Mouse (Mus musculus) stomach, embryonic 15.5 days (tissue): ENCODE measurements at regions not wholly inside any gene's neighbourhood (a gene's known extent, or its start where the extent isn't known, plus 50 kb on each side); places are given as distances from the start of the nearest gene placed in this dataset.
A peak's percentile ranks its signal among the peaks of the same experiment; 100 is the strongest.

Experiments
- ATAC-seq: fragments of 200-750 bp; cut with Nextera tagmentation; 2 replicates; pipeline ENCODE4 v1.8.0; 2017; ENCODE audit warnings: low read depth, moderate number of reproducible peaks, moderate TSS enrichment; ENCODE audit not compliant: insufficient read depth, low FRiP score
- H3K27ac ChIP-seq: fragments of 300-500 bp; sonication (generic); 2 replicates; pipeline ENCODE4 v1.5.1; 2015; ENCODE audit warnings: mild to moderate bottlenecking, inconsistent platforms
- H3K27me3 ChIP-seq: fragments of 300-500 bp; sonication (generic); replicated peaks from 2 replicates; pipeline ENCODE4 v1.6.1; 2015; ENCODE audit warnings: inconsistent platforms
- H3K36me3 ChIP-seq: fragments of 300-500 bp; sonication (generic); 2 replicates; pipeline ENCODE4 v1.6.1; 2015; ENCODE audit warnings: inconsistent platforms
- H3K4me1 ChIP-seq: fragments of 300-500 bp; sonication (generic); 2 replicates; pipeline ENCODE4 v1.6.1; 2015; ENCODE audit warnings: inconsistent platforms
- H3K4me2 ChIP-seq: fragments of 300-500 bp; sonication (generic); 2 replicates; pipeline ENCODE4 v1.6.1; 2015; ENCODE audit warnings: mild to moderate bottlenecking, inconsistent platforms
- H3K4me3 ChIP-seq: fragments of 300-500 bp; sonication (generic); replicated peaks from 2 replicates; pipeline ENCODE4 v1.5.1; 2015; ENCODE audit warnings: inconsistent platforms
- H3K9ac ChIP-seq: fragments of 300-500 bp; sonication (generic); 2 replicates; pipeline ENCODE4 v1.6.1; 2015; ENCODE audit warnings: inconsistent platforms
- H3K9me3 ChIP-seq: fragments of 300-500 bp; sonication (generic); 2 replicates; pipeline ENCODE4 v1.6.1; 2016; ENCODE audit warnings: inconsistent platforms
- WGBS: fragments of 180-500 bp; shearing (Covaris S2); methylation state at CpG from one replicate; pipeline ENCODE4 v1.1.7; 2015; 5-methylcytosine and 5-hydroxymethylcytosine counted together

DNA sequence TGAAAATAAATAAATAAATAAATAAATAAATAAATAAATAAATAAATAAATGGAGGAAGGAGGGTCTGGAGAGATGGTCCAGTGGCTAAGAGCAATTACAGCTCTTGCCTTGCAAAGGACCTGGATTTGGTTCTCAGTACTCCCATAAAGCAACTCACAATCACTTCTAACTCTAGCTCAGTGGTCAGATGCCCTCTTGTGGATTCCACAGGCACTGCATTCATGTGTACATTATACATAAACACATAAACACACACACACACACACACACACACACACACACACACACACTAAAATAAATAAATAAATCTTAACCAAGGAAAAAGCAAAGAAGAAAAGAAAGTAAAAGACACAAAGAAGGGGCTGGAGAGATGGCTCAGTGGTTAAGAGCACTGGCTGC lies 74.2 kb upstream of the Dhx40 start:
- Histone ChIP-seq H3K27me3 (no peaks in the 10 kb centered on the region), H3K36me3 (no peaks in the 10 kb centered on the region)
- ATAC-seq: no peak

DNA sequence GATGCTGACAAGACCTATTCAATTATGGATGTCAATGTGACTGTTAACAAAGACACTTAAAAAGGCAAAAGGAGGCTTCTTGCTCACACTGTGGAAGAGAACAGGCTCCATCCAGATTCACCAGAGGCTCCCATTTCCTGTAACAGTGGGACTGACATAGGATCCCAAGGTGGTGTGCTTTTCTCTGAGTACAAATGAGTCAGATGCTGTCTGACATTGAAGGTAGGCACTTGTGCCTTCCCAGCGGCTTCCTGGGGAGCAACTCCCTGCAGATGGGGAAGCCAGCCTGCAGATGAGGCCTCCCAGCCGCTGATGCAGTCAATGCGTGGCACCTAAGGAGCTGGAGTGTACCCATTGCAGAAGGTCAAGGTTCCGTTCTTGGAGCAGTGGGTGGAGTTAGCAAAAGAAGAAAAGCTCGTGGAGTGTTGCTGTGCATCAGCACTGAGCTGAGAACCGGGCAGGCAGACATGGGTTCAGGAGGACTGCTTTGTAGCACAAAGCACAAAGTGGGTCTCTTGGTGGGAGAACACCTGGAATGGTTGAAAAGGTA lies 71.9 kb upstream of the Dhx40 start:
- H3K27ac ChIP-seq: no peak overlapping the region
- H3K36me3 ChIP-seq: no peaks in the 10 kb centered on the region
- no peaks in the 10 kb centered on the region for H3K27me3 ChIP-seq
- H3K4me1 ChIP-seq: no peaks in the 10 kb centered on the region
- H3K4me3 ChIP-seq: no peak overlapping the region
- H3K4me2 ChIP-seq: no peak overlapping the region
- H3K9ac ChIP-seq: no peak overlapping the region
- ATAC-seq: no peak
- 66% methylated on average over 6 of the region's 6 CpGs for WGBS
- H3K9me3 ChIP-seq: no peaks in the 10 kb centered on the region

More for the DNA sequence above, 74.2 kb upstream of the Dhx40 start:
- Histone ChIP-seq H3K9me3 (no peaks in the 10 kb centered on the region), H3K4me3 (no peak overlapping the region), H3K4me1 (no peaks in the 10 kb centered on the region), H3K27ac (no peak overlapping the region), H3K4me2 (no peak overlapping the region), H3K9ac (no peak overlapping the region)

DNA sequence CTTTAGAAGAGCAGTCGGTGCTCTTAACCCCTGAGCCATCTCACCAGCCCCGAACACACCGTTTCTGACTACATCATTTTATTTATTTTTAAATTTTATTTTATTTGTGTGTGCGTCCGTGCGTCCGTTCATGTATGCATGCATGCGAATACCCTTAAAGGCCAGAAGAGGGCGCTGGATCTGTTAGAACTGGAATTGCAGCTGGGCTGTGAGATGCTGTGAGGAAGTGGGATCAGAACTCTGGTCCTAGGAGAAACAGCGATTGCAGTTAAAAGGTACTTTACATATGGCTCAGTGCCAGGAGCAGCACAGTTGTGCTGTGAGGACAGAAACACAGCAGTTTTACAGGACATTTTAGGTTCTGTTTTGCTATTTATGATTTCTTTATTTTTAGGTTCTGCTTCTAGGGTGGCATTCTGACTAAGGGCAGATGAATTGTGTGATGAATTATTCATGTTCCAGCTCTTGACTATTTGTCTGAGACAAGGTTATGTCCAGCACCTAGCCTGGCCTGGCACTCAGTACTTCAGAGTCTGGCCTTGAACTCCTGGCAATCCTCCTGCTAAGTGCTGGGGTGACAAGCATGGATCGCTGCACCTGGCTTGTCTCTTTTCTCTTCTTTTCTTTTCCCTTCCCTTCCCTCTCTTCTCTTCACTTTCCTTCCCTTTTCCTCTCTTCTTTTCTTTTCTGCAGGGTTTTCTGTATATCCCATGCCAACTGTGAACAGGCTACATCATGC lies 71.0 kb upstream of the Dhx40 start:
- WGBS: 84% methylated on average over 11 of the region's 11 CpGs
- H3K4me1 ChIP-seq: no peaks in the 10 kb centered on the region
- no peaks in the 10 kb centered on the region for H3K27me3 ChIP-seq
- no peaks in the 10 kb centered on the region for H3K9me3 ChIP-seq
- H3K27ac ChIP-seq: no peak overlapping the region
- no peak overlapping the region for H3K9ac ChIP-seq
- H3K4me3 ChIP-seq: no peak overlapping the region
- ATAC-seq: no peak
- no peak overlapping the region for H3K4me2 ChIP-seq
- no peaks in the 10 kb centered on the region for H3K36me3 ChIP-seq

DNA sequence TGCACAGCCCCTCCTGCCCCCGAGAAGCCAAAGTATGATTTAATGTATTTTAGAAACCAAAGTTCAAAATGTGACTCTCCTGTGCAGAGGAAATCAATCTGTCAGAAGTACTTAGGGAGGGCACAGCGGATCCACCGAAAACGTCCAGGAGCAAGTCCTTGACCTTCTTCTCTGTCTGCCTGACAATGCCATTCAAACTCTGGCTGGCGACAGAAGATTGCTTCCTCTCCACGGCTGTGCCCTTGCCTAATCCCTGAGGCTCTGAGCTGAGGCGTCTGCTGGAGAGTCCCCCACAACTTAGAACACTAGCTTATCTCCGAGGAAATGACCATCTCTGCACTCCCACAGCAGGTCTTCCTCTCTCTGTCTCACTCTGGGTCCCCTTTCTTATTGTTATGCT lies 69.0 kb upstream of the Dhx40 start:
- 37% methylated on average over 8 of the region's 8 CpGs for WGBS
- Histone ChIP-seq H3K27ac (no peak overlapping the region), H3K9ac (no peak overlapping the region), H3K9me3 (no peaks in the 10 kb centered on the region), H3K4me2 (no peak overlapping the region), H3K4me1 (peaks cover 7% of the 10 kb centered on the region; the same call in 1 of the 2 replicates), H3K27me3 (no peaks in the 10 kb centered on the region), H3K4me3 (no peak overlapping the region), H3K36me3 (no peaks in the 10 kb centered on the region)
- no peak for ATAC-seq

DNA sequence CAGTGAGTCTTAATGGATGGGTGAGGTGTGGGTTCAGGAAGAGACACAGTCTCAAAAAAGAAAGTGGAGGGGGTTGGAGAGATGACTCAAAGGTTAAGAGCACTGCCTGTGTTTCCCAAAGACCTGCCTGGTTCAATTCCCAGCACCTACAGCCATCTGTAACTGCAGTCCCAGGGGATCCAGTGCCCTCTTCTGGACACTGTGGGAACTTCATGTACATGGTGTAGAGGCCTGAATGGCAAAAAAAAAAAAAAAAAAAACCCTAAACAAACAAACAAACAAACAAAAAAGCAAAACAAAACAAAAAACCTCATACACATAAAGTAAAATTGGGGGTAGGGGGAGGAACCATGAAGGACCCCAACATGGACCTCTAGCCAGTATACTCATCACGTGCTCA lies 68.2 kb upstream of the Dhx40 start:
- H3K36me3 ChIP-seq: no peaks in the 10 kb centered on the region
- H3K9ac ChIP-seq: no peak overlapping the region
- WGBS: 81% methylated on average over 1 of the region's 1 CpGs
- H3K4me2 ChIP-seq: no peak overlapping the region
- peaks cover 7% of the 10 kb centered on the region; the same call in 1 of the 2 replicates for H3K4me1 ChIP-seq
- H3K4me3 ChIP-seq: no peak overlapping the region
- no peaks in the 10 kb centered on the region for H3K27me3 ChIP-seq
- no peak for ATAC-seq
- H3K9me3 ChIP-seq: no peaks in the 10 kb centered on the region
- H3K27ac ChIP-seq: no peak overlapping the region

DNA sequence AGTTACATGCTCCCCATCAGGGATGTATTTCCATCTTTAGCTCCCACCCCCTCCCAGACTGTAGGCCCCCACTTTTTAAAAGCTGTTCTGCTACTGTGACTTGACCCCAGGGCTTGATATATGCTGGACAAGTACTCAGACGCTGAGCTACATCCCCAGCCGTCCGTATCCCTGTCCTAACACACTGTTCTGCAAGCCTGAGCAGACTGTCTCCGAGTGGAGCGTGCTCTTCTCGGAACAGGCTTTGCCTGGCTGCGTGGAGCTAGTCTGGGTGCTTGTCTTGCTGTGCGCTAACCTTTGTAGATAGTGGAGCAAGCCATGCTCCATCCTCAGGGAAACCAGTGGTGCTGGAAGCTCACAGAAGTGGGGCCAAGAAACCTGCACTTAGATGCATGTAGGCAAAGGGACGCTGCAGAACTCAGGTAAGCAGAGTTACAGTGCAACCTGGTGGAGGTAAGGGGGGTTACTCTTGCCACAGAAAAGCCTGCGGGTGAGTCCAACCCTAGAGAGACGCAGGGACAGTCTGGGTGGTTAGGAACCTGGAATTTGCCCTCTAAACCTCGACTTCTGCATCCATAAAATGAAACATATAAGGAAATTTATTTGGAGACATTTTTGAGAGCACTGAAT lies 67.2 kb upstream of the Dhx40 start:
- no peak overlapping the region for H3K9ac ChIP-seq
- no peak overlapping the region for H3K4me2 ChIP-seq
- H3K4me3 ChIP-seq: no peak overlapping the region
- ATAC-seq: peak; percentile 69; the same call in 1 of the 2 replicates
- peaks cover 7% of the 10 kb centered on the region; the same call in 1 of the 2 replicates for H3K4me1 ChIP-seq
- no peaks in the 10 kb centered on the region for H3K27me3 ChIP-seq
- no peak overlapping the region for H3K27ac ChIP-seq
- no peaks in the 10 kb centered on the region for H3K9me3 ChIP-seq
- 54% methylated on average over 12 of the region's 12 CpGs for WGBS
- no peaks in the 10 kb centered on the region for H3K36me3 ChIP-seq

DNA sequence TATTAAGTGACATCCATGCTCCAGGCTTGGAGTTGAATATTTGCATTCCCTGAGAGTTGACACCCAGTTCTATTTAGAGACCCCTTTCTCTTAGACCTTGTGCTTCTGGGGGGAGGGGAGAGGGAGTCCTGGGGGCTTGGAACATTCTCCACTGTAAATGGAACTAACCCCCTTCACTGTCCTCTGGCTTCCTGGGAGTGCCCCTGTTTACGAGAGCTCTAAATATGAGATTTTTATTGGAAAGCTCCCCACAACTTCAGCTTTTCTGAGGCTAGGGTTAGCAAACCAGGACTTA lies 65.8 kb upstream of the Dhx40 start:
- Histone ChIP-seq H3K4me1 (peaks cover 7% of the 10 kb centered on the region; the same call in 1 of the 2 replicates), H3K4me3 (no peak overlapping the region), H3K9me3 (no peaks in the 10 kb centered on the region), H3K9ac (no peak overlapping the region), H3K4me2 (no peak overlapping the region), H3K36me3 (no peaks in the 10 kb centered on the region), H3K27me3 (no peaks in the 10 kb centered on the region), H3K27ac (no peak overlapping the region)
- WGBS: 67% methylated on average over 1 of the region's 1 CpGs
- ATAC-seq: no peak

DNA sequence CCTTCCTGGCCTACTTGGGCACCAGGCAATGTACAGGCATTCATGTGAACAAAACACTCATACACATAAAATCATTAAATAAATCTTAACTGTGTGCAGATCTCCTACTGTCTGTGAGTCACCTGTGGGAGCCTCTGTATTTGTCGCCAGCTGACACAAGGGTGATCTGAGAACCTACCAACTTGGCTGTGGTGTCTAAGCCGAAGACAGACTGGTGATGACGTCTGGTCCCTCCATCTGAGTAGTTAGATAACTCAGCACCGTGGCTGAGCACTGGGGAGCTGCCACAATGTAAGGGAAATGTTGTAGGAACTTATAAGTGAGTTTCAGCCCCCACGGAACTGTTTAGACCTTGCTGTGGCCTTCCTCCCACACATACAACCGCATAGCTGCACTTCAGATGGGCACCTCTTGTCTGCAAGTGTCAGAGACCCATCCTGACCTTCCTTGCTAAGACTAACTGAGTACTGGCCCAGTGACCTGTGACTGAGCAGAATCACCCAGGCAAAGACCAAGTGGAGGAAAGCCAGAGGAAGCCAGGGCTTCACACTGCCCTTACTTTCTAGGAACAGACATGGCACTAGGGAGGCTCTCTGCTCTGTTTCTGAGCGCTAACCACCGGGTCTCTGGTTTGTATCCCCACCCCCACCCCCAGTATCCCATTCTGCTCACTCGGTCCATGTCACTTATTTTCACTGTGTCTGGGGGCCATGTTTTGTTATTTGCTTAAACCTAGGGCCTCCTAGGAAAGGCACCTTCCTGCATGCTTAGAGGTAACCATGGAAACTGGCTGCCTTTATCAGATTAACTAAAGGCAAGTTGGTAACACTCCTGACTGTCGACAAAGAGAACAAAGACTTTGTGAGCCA lies 65.2 kb upstream of the Dhx40 start:
- 56% methylated on average over 10 of the region's 10 CpGs for WGBS
- Histone ChIP-seq H3K4me2 (no peak overlapping the region), H3K9me3 (no peaks in the 10 kb centered on the region), H3K27me3 (no peaks in the 10 kb centered on the region), H3K4me3 (no peak overlapping the region), H3K4me1 (peaks cover 7% of the 10 kb centered on the region; the same call in 1 of the 2 replicates), H3K27ac (no peak overlapping the region), H3K9ac (no peak overlapping the region), H3K36me3 (no peaks in the 10 kb centered on the region)
- ATAC-seq: 0 out of 2 replicates have a peak, but pooled peaks have one; percentile 14

DNA sequence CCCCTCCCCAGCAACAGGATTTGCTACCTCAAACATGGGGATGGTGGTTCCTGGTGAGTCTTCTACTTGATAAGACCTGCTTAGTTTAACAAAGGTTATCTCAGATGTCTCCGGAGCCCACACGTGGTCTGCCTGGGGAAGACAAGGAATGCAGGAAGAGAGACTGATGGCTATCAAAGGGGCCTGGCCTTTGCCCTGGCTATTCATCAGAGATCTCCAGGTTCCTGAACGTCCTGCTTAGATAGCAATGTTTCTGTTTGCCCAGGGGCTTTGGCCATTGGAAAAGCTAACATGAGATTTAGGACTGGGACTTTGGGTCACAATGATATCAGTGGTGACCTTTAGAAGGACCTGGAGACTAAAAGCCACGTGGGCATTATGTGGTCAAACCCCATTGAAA lies 64.2 kb upstream of the Dhx40 start:
- ATAC-seq: no peak
- WGBS: 16% methylated on average over 4 of the region's 4 CpGs

DNA sequence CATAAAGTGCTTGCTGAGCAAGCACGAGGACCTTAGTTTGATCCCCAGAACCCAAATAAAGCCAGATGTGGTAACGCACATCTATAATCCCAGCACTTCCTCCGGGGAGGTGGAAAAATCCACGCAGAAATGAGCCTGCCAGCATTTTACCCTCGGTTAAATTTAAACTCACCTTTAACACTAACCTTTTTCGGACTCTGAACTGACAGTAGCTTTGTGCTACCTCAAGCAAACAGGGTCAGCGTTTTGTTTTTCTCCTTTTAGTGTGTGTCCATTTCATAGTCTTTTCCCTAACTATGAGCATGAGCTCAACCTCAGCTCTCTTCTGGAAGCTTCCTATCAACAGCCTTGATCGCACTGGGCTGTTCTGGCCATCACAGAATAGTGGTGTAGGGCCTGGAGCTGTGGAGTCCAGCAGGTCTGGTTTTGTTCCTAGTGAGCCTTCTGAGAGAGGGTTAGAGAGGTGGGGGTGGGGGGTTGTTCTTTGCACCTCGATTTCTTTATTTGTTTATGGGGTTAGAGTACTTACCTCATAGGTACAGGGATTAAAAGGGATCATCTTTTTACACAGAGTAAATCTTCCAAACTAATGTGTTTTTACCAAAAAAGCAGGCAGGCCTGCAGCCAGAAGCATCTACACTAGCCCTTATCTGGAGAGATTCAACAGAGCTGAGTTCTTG lies 63.1 kb upstream of the Dhx40 start:
- no peaks in the 10 kb centered on the region for H3K27me3 ChIP-seq
- 56% methylated on average over 9 of the region's 9 CpGs for WGBS
- no peaks in the 10 kb centered on the region for H3K9me3 ChIP-seq
- H3K4me1 ChIP-seq: peaks cover 7% of the 10 kb centered on the region; the same call in 1 of the 2 replicates
- H3K4me2 ChIP-seq: no peak overlapping the region
- H3K9ac ChIP-seq: no peak overlapping the region
- no peaks in the 10 kb centered on the region for H3K36me3 ChIP-seq
- no peak overlapping the region for H3K27ac ChIP-seq
- ATAC-seq: no peak
- no peak overlapping the region for H3K4me3 ChIP-seq

More for the DNA sequence above, 64.2 kb upstream of the Dhx40 start:
- Histone ChIP-seq H3K9ac (no peak overlapping the region), H3K4me2 (no peak overlapping the region), H3K9me3 (no peaks in the 10 kb centered on the region), H3K27me3 (no peaks in the 10 kb centered on the region), H3K4me1 (peaks cover 7% of the 10 kb centered on the region; the same call in 1 of the 2 replicates), H3K36me3 (no peaks in the 10 kb centered on the region), H3K27ac (0 out of 2 replicates have a peak overlapping the region, but pooled peaks have one; percentile 6), H3K4me3 (no peak overlapping the region)

DNA sequence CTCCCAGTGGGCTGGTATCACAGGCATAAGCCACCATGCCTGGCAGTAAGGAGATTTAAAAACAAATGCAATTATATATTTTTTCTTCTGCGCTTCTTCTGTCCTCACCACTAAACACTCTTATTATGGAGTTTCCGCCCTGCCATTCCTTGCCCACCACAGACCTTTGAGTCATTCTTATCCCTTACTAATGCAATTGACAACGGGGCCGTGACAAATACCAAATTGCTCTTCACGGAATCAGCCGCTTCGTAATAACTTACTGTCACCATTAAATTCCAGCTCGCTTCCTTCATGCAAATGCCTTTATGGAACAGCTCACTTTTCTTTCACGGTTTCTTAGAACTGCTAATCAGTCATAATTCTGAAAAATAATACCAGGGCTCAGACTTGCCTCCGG lies 59.4 kb upstream of the Dhx40 start:
- Histone ChIP-seq H3K27me3 (no peaks in the 10 kb centered on the region), H3K9ac (no peak overlapping the region), H3K9me3 (no peaks in the 10 kb centered on the region), H3K27ac (no peak overlapping the region), H3K4me2 (no peak overlapping the region), H3K36me3 (no peaks in the 10 kb centered on the region), H3K4me3 (no peak overlapping the region), H3K4me1 (0 out of 2 replicates have a peak, but pooled peaks cover 2% of the 10 kb centered on the region)
- 70% methylated on average over 10 of the region's 10 CpGs for WGBS
- no peak for ATAC-seq
